Mouse (Mus musculus) heart, postnatal 0 days (tissue): ENCODE measurements around the gene Rtel1. TPM values are rescaled to one million over a fixed set of nuclear protein-coding genes. Genes with fewer than 3 reads are reported as not detected.

ENCODE experiments used
- ATAC-seq: fragments of 200-750 bp; cut with Nextera tagmentation; 2 replicates; pipeline ENCODE4 v1.8.0; 2017; ENCODE audit warnings: low read depth, moderate number of reproducible peaks, moderate library complexity; ENCODE audit not compliant: insufficient read depth
- DNase-seq: peaks from one replicate; pipeline ENCODE4 v3.0.0-alpha.2; 2016; ENCODE audit warnings: low spot score
- H3K27ac ChIP-seq: fragments of 300-500 bp; sonication (generic); 2 replicates; pipeline ENCODE4 v1.5.1; 2014; ENCODE audit warnings: low read depth, mild to moderate bottlenecking
- H3K27me3 ChIP-seq: fragments of 300-500 bp; sonication (generic); 2 replicates; pipeline ENCODE4 v1.6.1; 2014; ENCODE audit warnings: low read length, mixed read lengths; ENCODE audit not compliant: control insufficient read depth, insufficient read depth
- H3K36me3 ChIP-seq: fragments of 300-500 bp; sonication (generic); replicated peaks from 2 replicates; pipeline ENCODE4 v1.6.1; 2014; ENCODE audit warnings: low read length, mixed read lengths; ENCODE audit not compliant: control insufficient read depth, insufficient read depth
- H3K4me1 ChIP-seq: fragments of 300-500 bp; sonication (generic); 2 replicates; pipeline ENCODE4 v1.6.1; 2014; ENCODE audit warnings: antibody characterized with exemption; ENCODE audit not compliant: control insufficient read depth, insufficient read depth
- H3K4me2 ChIP-seq: fragments of 300-500 bp; sonication (generic); 2 replicates; pipeline ENCODE4 v1.6.1; 2014; ENCODE audit warnings: low read depth, mild to moderate bottlenecking, low read length, moderate library complexity
- H3K4me3 ChIP-seq: fragments of 300-500 bp; sonication (generic); 2 replicates; pipeline ENCODE4 v1.5.1; 2014; ENCODE audit warnings: low read depth, low read length
- H3K9ac ChIP-seq: fragments of 300-500 bp; sonication (generic); replicated peaks from 2 replicates; pipeline ENCODE4 v1.6.1; 2014; ENCODE audit warnings: low read depth, low read length, mixed read lengths
- H3K9me3 ChIP-seq: fragments of 300-500 bp; sonication (generic); replicated peaks from 2 replicates; pipeline ENCODE4 v1.6.1; 2016; ENCODE audit warnings: low read length; ENCODE audit not compliant: control insufficient read depth
- CTCF ChIP-seq: IDR thresholded peaks from 2 replicates; pipeline ENCODE4 v1.5.1; 2016; ENCODE audit warnings: antibody characterized with exemption, control low read depth, low read depth
- EP300 ChIP-seq: IDR thresholded peaks from 2 replicates; pipeline ENCODE4 v1.6.1; 2016; ENCODE audit warnings: antibody characterized with exemption, low read depth
- WGBS: fragments of 180-500 bp; shearing (Covaris S2); extraction: QIAGEN DNeasy Blood & Tissue Kit; methylation state at CpG from one replicate; pipeline ENCODE4 v1.1.7; 2014; 5-methylcytosine and 5-hydroxymethylcytosine counted together
- polyA plus RNA-seq: library from polyadenylated mRNA; unstranded; fragments of >200 nt; fragmentation: Nextera tagmentation; extraction: Ambion mirVana; gene quantifications from 2 replicates; pipeline ENCODE4 v1.2.1, GENCODE M21; 2015
- total RNA-seq: library from RNA; depleted of rRNA; stranded (reverse); fragments of >200 nt; gene quantifications from 2 replicates; pipeline ENCODE4 v1.2.3, GENCODE M21; 2014; ENCODE audit warnings: low replicate concordance; rRNA removed

Gene Rtel1
- total RNA-seq (27.4 and 53.1 TPM in 2 replicates), polyA plus RNA-seq (7.6 and 10.0 TPM in 2 replicates)

- peaks cover 12% of the 10 kb centered on the region for H3K27me3 ChIP-seq
- ATAC-seq (peak; percentile 93), DNase-seq (peak; percentile 80)
- TF ChIP-seq CTCF (0 out of 2 replicates have a peak, but pooled peaks have one; percentile 6), EP300 (no peak)
- peak within 1 kb of the TSS; percentile 74 for H3K4me3 ChIP-seq
- peak within 1 kb of the TSS; percentile 59 for H3K4me2 ChIP-seq
- H3K36me3 ChIP-seq = peaks cover 26% of the 10 kb centered on the region
- no peaks in the 10 kb centered on the region for H3K9me3 ChIP-seq
- H3K27ac ChIP-seq = peak within 1 kb of the TSS; percentile 81
- peak within 1 kb of the TSS; percentile 54 for H3K9ac ChIP-seq
- 5% methylated on average over 40 of the region's 40 CpGs for WGBS
- H3K4me1 ChIP-seq = peaks cover 10% of the 10 kb centered on the region
Measured at GRCm38 (mm10) chr2:181319248-181320102, at the start of gene Rtel1. Rtel1 (plus strand) TSS chr2:181319739.

- DNase-seq (no peak), ATAC-seq (no peak)
- no peak overlapping the region for H3K27ac ChIP-seq
- H3K9me3 ChIP-seq = no peaks in the 10 kb centered on the region
- H3K4me2 ChIP-seq = no peak overlapping the region
- no peak overlapping the region for H3K9ac ChIP-seq
- H3K36me3 ChIP-seq = peaks cover 51% of the 10 kb centered on the region
- 0 out of 2 replicates have a peak, but pooled peaks cover 4% of the 10 kb centered on the region for H3K4me1 ChIP-seq
- no peak overlapping the region for H3K4me3 ChIP-seq
- no peaks in the 10 kb centered on the region for H3K27me3 ChIP-seq
- 67% methylated on average over 2 of the region's 2 CpGs for WGBS
- TF ChIP-seq CTCF (no peak), EP300 (no peak)
Measured at GRCm38 (mm10) chr2:181272092-181272491, 47.4 kb upstream of the Rtel1 start.

GRCm38 (mm10) chr2:181273829-181274228 lies 45.7 kb upstream of the Rtel1 start:
- H3K4me3 ChIP-seq = no peak overlapping the region
- H3K27me3 ChIP-seq = no peaks in the 10 kb centered on the region
- H3K4me1 ChIP-seq = 0 out of 2 replicates have a peak, but pooled peaks cover 4% of the 10 kb centered on the region
- ATAC-seq (no peak), DNase-seq (no peak)
- no peaks in the 10 kb centered on the region for H3K9me3 ChIP-seq
- peaks cover 53% of the 10 kb centered on the region for H3K36me3 ChIP-seq
- 80% methylated on average over 2 of the region's 2 CpGs for WGBS
- H3K9ac ChIP-seq = no peak overlapping the region
- no peak overlapping the region for H3K4me2 ChIP-seq
- TF ChIP-seq EP300 (no peak), CTCF (no peak)
- H3K27ac ChIP-seq = no peak overlapping the region

GRCm38 (mm10) chr2:181274639-181275038 lies 44.9 kb upstream of the Rtel1 start:
- Histone ChIP-seq H3K4me2 (no peak overlapping the region), H3K27ac (no peak overlapping the region), H3K9me3 (no peaks in the 10 kb centered on the region), H3K27me3 (no peaks in the 10 kb centered on the region), H3K4me3 (no peak overlapping the region), H3K4me1 (0 out of 2 replicates have a peak, but pooled peaks cover 4% of the 10 kb centered on the region), H3K36me3 (peaks cover 45% of the 10 kb centered on the region), H3K9ac (no peak overlapping the region)
- TF ChIP-seq EP300 (no peak), CTCF (no peak)
- WGBS = 77% methylated on average over 4 of the region's 4 CpGs
- DNase-seq = no peak
- ATAC-seq = no peak

- no peaks in the 10 kb centered on the region for H3K27me3 ChIP-seq
- H3K9me3 ChIP-seq = no peaks in the 10 kb centered on the region
- H3K36me3 ChIP-seq = peaks cover 45% of the 10 kb centered on the region
- H3K4me2 ChIP-seq = no peak overlapping the region
- no peak overlapping the region for H3K27ac ChIP-seq
- DNase-seq (no peak), ATAC-seq (no peak)
- 56% methylated on average over 1 of the region's 1 CpGs for WGBS
- TF ChIP-seq CTCF (no peak), EP300 (no peak)
- no peak overlapping the region for H3K9ac ChIP-seq
- H3K4me3 ChIP-seq = no peak overlapping the region
- H3K4me1 ChIP-seq = 0 out of 2 replicates have a peak, but pooled peaks cover 4% of the 10 kb centered on the region
Measured at GRCm38 (mm10) chr2:181276766-181277165, 42.8 kb upstream of the Rtel1 start.
